8 mouse cellular contexts compared by ENCODE assay signal in genomic region chr11:77488771-77489581, GRCm38 (mm10). TPM values are rescaled to one million over a fixed set of nuclear protein-coding genes. Genes with fewer than 3 reads are reported as not detected.
DNase-seq lines count a peak whose midpoint lies in the region; ATAC-seq lines count a peak whose summit lies in the region.

No protein-coding gene starts in this region.

- WGBS in intestine, embryonic 14.5 days, result 3% methylated on average over 41 of the region's 55 CpGs
- WGBS in midbrain, embryonic 15.5 days, result 2% methylated on average over 55 of the region's 55 CpGs

- peak overlapping the region; percentile 90 for H3K4me2 ChIP-seq in intestine, embryonic 14.5 days (ENCODE audit: low read length)
- peak overlapping the region; percentile 94 for H3K4me2 ChIP-seq in midbrain, embryonic 15.5 days

- ATAC-seq in erythroblast, adult 5-6 weeks (replicated peaks; ENCODE audit: low FRiP score, poor library complexity, severe bottlenecking), result no peak
- no peak for ATAC-seq in intestine, embryonic 14.5 days (replicated peaks; ENCODE audit: low FRiP score, low TSS enrichment, low read depth)
- no peak for ATAC-seq in midbrain, embryonic 15.5 days (replicated peaks)
- no peak for ATAC-seq in inflammation-experienced regulatory T-cells, adult 6 months

- no peak overlapping the region for H3K27ac ChIP-seq in intestine, embryonic 14.5 days (ENCODE audit: low read depth)
- H3K27ac ChIP-seq in midbrain, embryonic 15.5 days, result peak overlapping the region; percentile 95

- H3K9me3 ChIP-seq in erythroblast, embryonic 14.5 days (ENCODE audit: control insufficient read depth, low read length), result peaks cover 2% of the 10 kb centered on the region; the same call in 1 of the 2 replicates
- H3K9me3 ChIP-seq in intestine, embryonic 14.5 days (ENCODE audit: control insufficient read depth, low read length), result no peaks in the 10 kb centered on the region
- no peaks in the 10 kb centered on the region for H3K9me3 ChIP-seq in midbrain, embryonic 15.5 days

- H3K9ac ChIP-seq in intestine, embryonic 14.5 days (ENCODE audit: low read length), result peak overlapping the region; percentile 84
- peak overlapping the region; percentile 99 for H3K9ac ChIP-seq in midbrain, embryonic 15.5 days

- no peaks in the 10 kb centered on the region for H3K36me3 ChIP-seq in erythroblast, embryonic 14.5 days (ENCODE audit: control insufficient read depth)
- H3K36me3 ChIP-seq in intestine, embryonic 14.5 days (ENCODE audit: control insufficient read depth, insufficient read depth, low read length), result no peaks in the 10 kb centered on the region
- no peaks in the 10 kb centered on the region for H3K36me3 ChIP-seq in midbrain, embryonic 15.5 days (replicated peaks)

- DNase-seq in B cell, adult 2 months, result peak; percentile 19 to 36
- DNase-seq in embryo, embryonic 11 days, result peak; percentile 50
- DNase-seq in intestine, embryonic 14.5 days (ENCODE audit: low spot score), result peak; percentile 72
- no peak for DNase-seq in left cerebral cortex, adult 9 months (ENCODE audit: low spot score in 2 of 2)

- H3K4me1 ChIP-seq in erythroblast, embryonic 14.5 days (ENCODE audit: control insufficient read depth), result peaks cover 46% of the 10 kb centered on the region
- peaks cover 41% of the 10 kb centered on the region for H3K4me1 ChIP-seq in intestine, embryonic 14.5 days (replicated peaks; ENCODE audit: control insufficient read depth, insufficient read depth, low read length)
- H3K4me1 ChIP-seq in midbrain, embryonic 15.5 days, result peaks cover 72% of the 10 kb centered on the region

- peaks cover 50% of the 10 kb centered on the region for H3K27me3 ChIP-seq in erythroblast, embryonic 14.5 days (ENCODE audit: control insufficient read depth)
- no peaks in the 10 kb centered on the region for H3K27me3 ChIP-seq in intestine, embryonic 14.5 days (replicated peaks; ENCODE audit: control insufficient read depth, insufficient read depth, low read length)
- no peaks in the 10 kb centered on the region for H3K27me3 ChIP-seq in midbrain, embryonic 15.5 days (replicated peaks)

- H3K4me3 ChIP-seq in erythroblast, embryonic 14.5 days (replicated peaks), result peak overlapping the region; percentile 64
- H3K4me3 ChIP-seq in intestine, embryonic 14.5 days (ENCODE audit: low read depth, low read length), result peak overlapping the region; percentile 83
- H3K4me3 ChIP-seq in midbrain, embryonic 15.5 days, result peak overlapping the region; percentile 97

RNA-seq across cellular contexts. Expression of gene Ankrd13b, which starts 0.5 kb away (rescaled TPM):
- polyA plus RNA-seq in erythroblast, embryonic 14.5 days (2012), result 0.09 and 0.19 TPM in 2 replicates
- 0.77 TPM in 1 of 2 replicates, not detected in the other for total RNA-seq in erythroblast, adult 5-6 weeks (2015; ENCODE audit: low replicate concordance)
- total RNA-seq in erythroblast, adult 5-6 weeks (2017; ENCODE audit: low replicate concordance), result 4.1 TPM in 1 of 2 replicates, not detected in the other
- 7.3 and 8.3 TPM in 2 replicates for polyA plus RNA-seq in intestine, embryonic 14.5 days (2014; fragmentation: Nextera tagmentation; extraction: Ambion mirVana)
- 46.1 and 46.2 TPM in 2 replicates for polyA plus RNA-seq in midbrain, embryonic 15.5 days (2015; fragmentation: Nextera tagmentation; extraction: Ambion mirVana)
- polyA plus RNA-seq in inflammation-experienced regulatory T-cells, adult 6 months (2017; shearing (Covaris generic)), result 1 to 10 TPM in 1 of 3 experiments, under 1 TPM in 2; 0.39 to 1.6 (median 0.91) TPM

RNA-seq across cellular contexts. Expression of gene Git1, which starts 4.4 kb away (rescaled TPM):
- polyA plus RNA-seq in erythroblast, embryonic 14.5 days (2012), result 4.5 and 4.9 TPM in 2 replicates
- total RNA-seq in erythroblast, adult 5-6 weeks (2015; ENCODE audit: low replicate concordance), result 9.2 and 11.5 TPM in 2 replicates
- total RNA-seq in erythroblast, adult 5-6 weeks (2017; ENCODE audit: low replicate concordance), result 4.4 and 5.6 TPM in 2 replicates
- polyA plus RNA-seq in intestine, embryonic 14.5 days (2014; fragmentation: Nextera tagmentation; extraction: Ambion mirVana), result 17.7 and 19.8 TPM in 2 replicates
- polyA plus RNA-seq in midbrain, embryonic 15.5 days (2015; fragmentation: Nextera tagmentation; extraction: Ambion mirVana), result 17.9 and 19.0 TPM in 2 replicates
- 10 to 100 TPM in 2 of 3 experiments, 1 to 10 TPM in 1; 9.4 to 13.7 (median 11.0) TPM for polyA plus RNA-seq in inflammation-experienced regulatory T-cells, adult 6 months (2017; shearing (Covaris generic))

RNA-seq across cellular contexts. Expression of gene Abhd15, which starts 25.9 kb away (rescaled TPM):
- polyA plus RNA-seq in erythroblast, embryonic 14.5 days (2012), result 0.01 TPM in 2 replicates
- 2.9 TPM in 1 of 2 replicates, not detected in the other for total RNA-seq in erythroblast, adult 5-6 weeks (2015; ENCODE audit: low replicate concordance)
- 0.14 and 2.5 TPM in 2 replicates for total RNA-seq in erythroblast, adult 5-6 weeks (2017; ENCODE audit: low replicate concordance)
- polyA plus RNA-seq in intestine, embryonic 14.5 days (2014; fragmentation: Nextera tagmentation; extraction: Ambion mirVana), result 2.2 and 3.2 TPM in 2 replicates
- polyA plus RNA-seq in midbrain, embryonic 15.5 days (2015; fragmentation: Nextera tagmentation; extraction: Ambion mirVana), result 2.2 and 2.6 TPM in 2 replicates
- 1 to 10 TPM in 2 of 3 experiments, under 1 TPM in 1; 0.88 to 3.8 (median 3.5) TPM for polyA plus RNA-seq in inflammation-experienced regulatory T-cells, adult 6 months (2017; shearing (Covaris generic))

RNA-seq across cellular contexts. Expression of gene Coro6, which starts 26.8 kb away (rescaled TPM):
- polyA plus RNA-seq in erythroblast, embryonic 14.5 days (2012), result not detected in 2 replicates
- total RNA-seq in erythroblast, adult 5-6 weeks (2015; ENCODE audit: low replicate concordance), result not detected in 2 replicates
- not detected in 2 replicates for total RNA-seq in erythroblast, adult 5-6 weeks (2017; ENCODE audit: low replicate concordance)
- polyA plus RNA-seq in intestine, embryonic 14.5 days (2014; fragmentation: Nextera tagmentation; extraction: Ambion mirVana), result 0.15 and 0.23 TPM in 2 replicates
- polyA plus RNA-seq in midbrain, embryonic 15.5 days (2015; fragmentation: Nextera tagmentation; extraction: Ambion mirVana), result 0.23 and 0.39 TPM in 2 replicates
- not detected for polyA plus RNA-seq in inflammation-experienced regulatory T-cells, adult 6 months (2017; shearing (Covaris generic))

RNA-seq across cellular contexts. Expression of gene Trp53i13, which starts 26.8 kb away (rescaled TPM):
- polyA plus RNA-seq in erythroblast, embryonic 14.5 days (2012), result 1.3 and 2.4 TPM in 2 replicates
- total RNA-seq in erythroblast, adult 5-6 weeks (2015; ENCODE audit: low replicate concordance), result not detected in 2 replicates
- not detected in 2 replicates for total RNA-seq in erythroblast, adult 5-6 weeks (2017; ENCODE audit: low replicate concordance)
- polyA plus RNA-seq in intestine, embryonic 14.5 days (2014; fragmentation: Nextera tagmentation; extraction: Ambion mirVana), result 27.3 and 32.5 TPM in 2 replicates
- polyA plus RNA-seq in midbrain, embryonic 15.5 days (2015; fragmentation: Nextera tagmentation; extraction: Ambion mirVana), result 12.7 and 16.7 TPM in 2 replicates
- polyA plus RNA-seq in inflammation-experienced regulatory T-cells, adult 6 months (2017; shearing (Covaris generic)), result 10 to 100 TPM in 1 of 3 experiments, 1 to 10 TPM in 2; 8.5 to 14.3 (median 8.7) TPM

Comparison
In these comparisons a context has a peak if more than half of its experiments do, and no peak if none do; other contexts are left out.
1. DNase-seq: peak in B cell, adult 2 months (2 of 2), embryo, embryonic 11 days (single experiment) and intestine, embryonic 14.5 days (single experiment); none in left cerebral cortex, adult 9 months (0 of 2).
2. Peak in every context shown above with its lines, with median percentiles within 50 percentile points of each other: H3K4me3 ChIP-seq.